Mouse (Mus musculus) embryonic facial prominence, embryonic 10.5 days (tissue): ENCODE measurements at regions not wholly inside any gene's neighbourhood (a gene's known extent, or its start where the extent isn't known, plus 50 kb on each side); places are given as distances from the start of the nearest gene placed in this dataset.

ENCODE experiments used
- DNase-seq: peaks from one replicate; pipeline ENCODE4 v3.0.0-alpha.2; 2017; ENCODE audit warnings: low spot score
- H3K27ac ChIP-seq: fragments of 300-500 bp; sonication (generic); replicated peaks from 2 replicates; pipeline ENCODE4 v1.5.1; 2016; ENCODE audit warnings: mild to moderate bottlenecking
- H3K27me3 ChIP-seq: fragments of 300-500 bp; sonication (generic); replicated peaks from 2 replicates; pipeline ENCODE4 v1.6.1; 2016; ENCODE audit warnings: low read depth, mild to moderate bottlenecking; ENCODE audit not compliant: poor library complexity, severe bottlenecking
- H3K36me3 ChIP-seq: fragments of 300-500 bp; sonication (generic); replicated peaks from 2 replicates; pipeline ENCODE4 v1.6.1; 2016; ENCODE audit warnings: mild to moderate bottlenecking, moderate library complexity
- H3K4me1 ChIP-seq: fragments of 300-500 bp; sonication (generic); 2 replicates; pipeline ENCODE4 v1.6.1; 2016
- H3K4me3 ChIP-seq: fragments of 300-500 bp; sonication (generic); 2 replicates; pipeline ENCODE4 v1.5.1; 2016; ENCODE audit warnings: mild to moderate bottlenecking, moderate library complexity
- H3K9me3 ChIP-seq: fragments of 300-500 bp; sonication (generic); 2 replicates; pipeline ENCODE4 v1.6.1; 2016; ENCODE audit warnings: mild to moderate bottlenecking
- WGBS: fragments of 180-500 bp; shearing (Covaris S2); methylation state at CpG from one replicate; pipeline ENCODE4 v1.1.7; 2016; 5-methylcytosine and 5-hydroxymethylcytosine counted together

GRCm38 (mm10) chr3:70223443-70224065 is 216.1 kb downstream of the Otol1 start:
- no peaks in the 10 kb centered on the region for H3K27me3 ChIP-seq
- WGBS: 88% methylated on average over 3 of the region's 3 CpGs
- no peak overlapping the region for H3K27ac ChIP-seq
- no peaks in the 10 kb centered on the region for H3K36me3 ChIP-seq
- H3K4me1 ChIP-seq: no peaks in the 10 kb centered on the region
- no peak overlapping the region for H3K4me3 ChIP-seq
- no peak for DNase-seq
- H3K9me3 ChIP-seq: no peaks in the 10 kb centered on the region

GRCm38 (mm10) chr3:70224846-70225245 is 217.4 kb downstream of the Otol1 start:
- Histone ChIP-seq H3K9me3 (no peaks in the 10 kb centered on the region), H3K27me3 (no peaks in the 10 kb centered on the region), H3K36me3 (no peaks in the 10 kb centered on the region), H3K4me3 (no peak overlapping the region), H3K27ac (no peak overlapping the region), H3K4me1 (no peaks in the 10 kb centered on the region)
- DNase-seq: no peak
- WGBS: 90% methylated on average over 6 of the region's 6 CpGs

GRCm38 (mm10) chr3:70227165-70227564 is 219.8 kb downstream of the Otol1 start:
- no peaks in the 10 kb centered on the region for H3K9me3 ChIP-seq
- no peak overlapping the region for H3K4me3 ChIP-seq
- DNase-seq: peak; percentile 12
- H3K27me3 ChIP-seq: no peaks in the 10 kb centered on the region
- no peaks in the 10 kb centered on the region for H3K4me1 ChIP-seq
- H3K27ac ChIP-seq: no peak overlapping the region
- WGBS: 73% methylated on average over 4 of the region's 4 CpGs
- no peaks in the 10 kb centered on the region for H3K36me3 ChIP-seq

- Histone ChIP-seq H3K4me3 (no peak overlapping the region), H3K36me3 (no peaks in the 10 kb centered on the region), H3K27me3 (no peaks in the 10 kb centered on the region), H3K27ac (no peak overlapping the region), H3K9me3 (no peaks in the 10 kb centered on the region), H3K4me1 (no peaks in the 10 kb centered on the region)
- WGBS: 68% methylated on average over 3 of the region's 3 CpGs
- DNase-seq: no peak
Observed at GRCm38 (mm10) chr3:70248655-70249054, 241.2 kb downstream of the Otol1 start.

- WGBS: 79% methylated on average over 4 of the region's 4 CpGs
- DNase-seq: no peak
- no peaks in the 10 kb centered on the region for H3K4me1 ChIP-seq
- no peaks in the 10 kb centered on the region for H3K27me3 ChIP-seq
- H3K9me3 ChIP-seq: no peaks in the 10 kb centered on the region
- H3K27ac ChIP-seq: no peak overlapping the region
- H3K4me3 ChIP-seq: no peak overlapping the region
- H3K36me3 ChIP-seq: no peaks in the 10 kb centered on the region
Observed at GRCm38 (mm10) chr3:70249922-70250321, 242.5 kb downstream of the Otol1 start.

- DNase-seq: no peak
- H3K27me3 ChIP-seq: no peaks in the 10 kb centered on the region
- no peak overlapping the region for H3K27ac ChIP-seq
- no peaks in the 10 kb centered on the region for H3K9me3 ChIP-seq
- WGBS: 90% methylated on average over 7 of the region's 7 CpGs
- no peak overlapping the region for H3K4me3 ChIP-seq
- H3K36me3 ChIP-seq: no peaks in the 10 kb centered on the region
- no peaks in the 10 kb centered on the region for H3K4me1 ChIP-seq
Observed at GRCm38 (mm10) chr3:70250733-70251132, 243.3 kb downstream of the Otol1 start.

- H3K4me3 ChIP-seq: no peak overlapping the region
- H3K4me1 ChIP-seq: no peaks in the 10 kb centered on the region
- no peaks in the 10 kb centered on the region for H3K9me3 ChIP-seq
- no peak for DNase-seq
- no peak overlapping the region for H3K27ac ChIP-seq
- H3K36me3 ChIP-seq: no peaks in the 10 kb centered on the region
- H3K27me3 ChIP-seq: no peaks in the 10 kb centered on the region
- WGBS: 55% methylated on average over 3 of the region's 3 CpGs
Observed at GRCm38 (mm10) chr3:70263318-70263717, 255.9 kb downstream of the Otol1 start.

GRCm38 (mm10) chr3:70288590-70289388 is 281.4 kb downstream of the Otol1 start:
- H3K36me3 ChIP-seq: no peaks in the 10 kb centered on the region
- DNase-seq: no peak
- 68% methylated on average over 7 of the region's 7 CpGs for WGBS
- H3K4me3 ChIP-seq: no peak overlapping the region
- no peak overlapping the region for H3K27ac ChIP-seq
- H3K4me1 ChIP-seq: no peaks in the 10 kb centered on the region
- H3K27me3 ChIP-seq: no peaks in the 10 kb centered on the region
- no peaks in the 10 kb centered on the region for H3K9me3 ChIP-seq

GRCm38 (mm10) chr3:70307556-70307955 is 300.1 kb downstream of the Otol1 start:
- H3K27me3 ChIP-seq: no peaks in the 10 kb centered on the region
- H3K36me3 ChIP-seq: no peaks in the 10 kb centered on the region
- H3K4me3 ChIP-seq: no peak overlapping the region
- H3K9me3 ChIP-seq: no peaks in the 10 kb centered on the region
- H3K4me1 ChIP-seq: no peaks in the 10 kb centered on the region
- no peak overlapping the region for H3K27ac ChIP-seq
- 93% methylated on average over 1 of the region's 1 CpGs for WGBS
- DNase-seq: no peak

GRCm38 (mm10) chr3:70308061-70308461 is 300.6 kb downstream of the Otol1 start:
- Histone ChIP-seq H3K9me3 (no peaks in the 10 kb centered on the region), H3K27me3 (no peaks in the 10 kb centered on the region), H3K4me3 (no peak overlapping the region), H3K4me1 (no peaks in the 10 kb centered on the region), H3K27ac (no peak overlapping the region), H3K36me3 (no peaks in the 10 kb centered on the region)
- no peak for DNase-seq
- 82% methylated on average over 3 of the region's 3 CpGs for WGBS

GRCm38 (mm10) chr3:70309304-70309703 is 301.9 kb downstream of the Otol1 start:
- no peak overlapping the region for H3K27ac ChIP-seq
- H3K36me3 ChIP-seq: no peaks in the 10 kb centered on the region

GRCm38 (mm10) chr3:70311055-70311454 is 303.6 kb downstream of the Otol1 start:
- H3K9me3 ChIP-seq: no peaks in the 10 kb centered on the region
- DNase-seq: no peak
- no peak overlapping the region for H3K27ac ChIP-seq
- H3K27me3 ChIP-seq: no peaks in the 10 kb centered on the region
- H3K36me3 ChIP-seq: no peaks in the 10 kb centered on the region
- no peak overlapping the region for H3K4me3 ChIP-seq
- no peaks in the 10 kb centered on the region for H3K4me1 ChIP-seq

More at GRCm38 (mm10) chr3:70309304-70309703, 301.9 kb downstream of the Otol1 start:
- H3K4me3 ChIP-seq: no peak overlapping the region
- H3K4me1 ChIP-seq: no peaks in the 10 kb centered on the region
- WGBS: 84% methylated on average over 4 of the region's 4 CpGs
- no peak for DNase-seq
- no peaks in the 10 kb centered on the region for H3K27me3 ChIP-seq
- H3K9me3 ChIP-seq: no peaks in the 10 kb centered on the region

- Histone ChIP-seq H3K27ac (no peak overlapping the region), H3K27me3 (no peaks in the 10 kb centered on the region), H3K9me3 (no peaks in the 10 kb centered on the region), H3K4me1 (no peaks in the 10 kb centered on the region), H3K4me3 (no peak overlapping the region), H3K36me3 (no peaks in the 10 kb centered on the region)
- WGBS: 90% methylated on average over 3 of the region's 3 CpGs
- no peak for DNase-seq
Observed at GRCm38 (mm10) chr3:70312034-70312433, 304.6 kb downstream of the Otol1 start.
